Mouse (Mus musculus): Measurements from ENCODE around the gene Cnnm2.

DNA sequence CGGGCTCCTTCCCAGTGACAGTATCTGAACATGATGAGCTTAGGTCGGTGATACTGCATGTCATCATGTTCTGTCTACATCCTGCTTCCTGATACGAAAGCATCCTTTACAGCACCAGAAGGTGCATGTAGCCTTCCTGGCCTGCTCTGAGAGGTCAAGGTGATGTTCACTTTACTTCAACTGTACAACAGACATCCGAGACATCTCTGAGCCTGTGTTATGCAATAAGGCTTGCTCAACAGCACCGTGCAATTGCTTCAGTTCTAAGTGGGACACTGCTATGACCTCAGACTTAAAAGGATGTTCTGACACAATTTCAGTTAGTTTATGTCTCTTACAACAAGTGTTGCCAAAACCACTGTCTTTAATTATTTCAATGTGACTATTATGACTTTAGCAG lies 139.9 kb downstream of the Cnnm2 start:
- no peak for TF ChIP-seq CTCF (IDR thresholded peaks at IDR 0.05)
- peak; percentile 75 for TF ChIP-seq EP300 (IDR thresholded peaks at IDR 0.05)
